Mouse (Mus musculus) gastrocnemius, adult 18-20 months (tissue): ENCODE data around the gene H2-M10.3. TPM values are rescaled to one million over a fixed set of nuclear protein-coding genes. Genes with fewer than 3 reads are reported as not detected.
A peak's percentile ranks its signal among the peaks of the same experiment; 100 is the strongest.
"Not testable (repeated sequence)": the region's sequence is repeated elsewhere in the genome, so short reads cannot be mapped to it uniquely, and the experiment has no call there.

Experiments used
- DNase-seq: peaks from one replicate; pipeline ENCODE4 v3.0.0; 2021; ENCODE audit warnings: low spot score
- long read RNA-seq, 2 experiments: library from polyadenylated mRNA; stranded (forward); transcript quantifications; one replicate each; pipeline ENCODE4 v2.0.0; 2021
- total RNA-seq, 2 experiments: library from RNA; stranded (reverse); gene quantifications; 2 replicates each; pipeline ENCODE4 v1.2.3; 2021

The H2-M10.3 gene
- total RNA-seq = not detected
- long read RNA-seq, experiment 1 = 0 reads
- long read RNA-seq, experiment 2 = 0 reads

GRCm38 (mm10) chr17:36368317-36368716 is at the start of gene H2-M10.3:
Gene H2-M10.3, minus strand, starts transcription at chr17:36368417.
- not testable (repeated sequence) for DNase-seq

GRCm38 (mm10) chr17:36417416-36417815 is 49.2 kb upstream of the H2-M10.3 start:
- no peak for DNase-seq

GRCm38 (mm10) chr17:36415407-36415806 is 47.2 kb upstream of the H2-M10.3 start:
- no peak for DNase-seq

- DNase-seq = no peak
These were observed 46.1 kb upstream of the H2-M10.3 start for GRCm38 (mm10) chr17:36414361-36414760.

- DNase-seq = no peak
These were observed 21.7 kb upstream of the H2-M10.3 start for GRCm38 (mm10) chr17:36389907-36390306.

GRCm38 (mm10) chr17:36362404-36362803 is 5.8 kb downstream of the H2-M10.3 start:
- not testable (repeated sequence) for DNase-seq

- peak; percentile 12 for DNase-seq
These were observed 10.7 kb downstream of the H2-M10.3 start for GRCm38 (mm10) chr17:36357512-36357911.

- DNase-seq = no peak
These were observed 12.5 kb downstream of the H2-M10.3 start for GRCm38 (mm10) chr17:36355763-36356162.

GRCm38 (mm10) chr17:36355343-36355742 is 12.9 kb downstream of the H2-M10.3 start:
- peak; percentile 58 for DNase-seq

GRCm38 (mm10) chr17:36326055-36326454 is 42.2 kb downstream of the H2-M10.3 start, which contains the start of gene H2-M10.1:
Gene H2-M10.1, minus strand, starts transcription at chr17:36326155.
- DNase-seq = no peak

GRCm38 (mm10) chr17:36315689-36316253 is 52.4 kb downstream of the H2-M10.3 start:
- no peak for DNase-seq

GRCm38 (mm10) chr17:36315041-36315688 is 53.1 kb downstream of the H2-M10.3 start:
- DNase-seq = peak; percentile 12

Other genes with a start within 250 kb of the H2-M10.3 start
- gene Gm19684, start 246.7 kb downstream of the H2-M10.3 start, total RNA-seq = not detected
- gene Gm7030, start 239.0 kb downstream of the H2-M10.3 start, total RNA-seq = not detected
- gene Gm8909, start 199.9 kb downstream of the H2-M10.3 start, total RNA-seq = not detected
- gene H2-T3, start 178.1 kb downstream of the H2-M10.3 start, total RNA-seq = not detected
- 10 to 100 TPM; 36.5 to 44.5 TPM for gene Rpp21, start 110.3 kb downstream of the H2-M10.3 start, total RNA-seq
- gene Trim39, start 96.2 kb downstream of the H2-M10.3 start, total RNA-seq = 1 to 10 TPM; 6.2 to 6.6 TPM
- not detected for gene H2-M10.2, start 81.9 kb downstream of the H2-M10.3 start, total RNA-seq
- gene H2-M10.1, start 42.3 kb downstream of the H2-M10.3 start, total RNA-seq = not detected
- gene H2-M10.4, start 93.9 kb upstream of the H2-M10.3 start, total RNA-seq = not detected
- not detected for gene H2-M11, start 178.7 kb upstream of the H2-M10.3 start, total RNA-seq